Mouse (Mus musculus) urinary bladder, adult 2 months (tissue): ENCODE measurements around the gene Afdn. TPM values are rescaled to one million over a fixed set of nuclear protein-coding genes. Genes with fewer than 3 reads are reported as not detected.
"Not testable (repeated sequence)": the region's sequence is repeated elsewhere in the genome, so short reads cannot be mapped to it uniquely, and the experiment has no call there.

ENCODE experiments used
- DNase-seq: peaks from one replicate; pipeline ENCODE4 v3.0.0; 2022; ENCODE audit warnings: low spot score
- polyA plus RNA-seq: library from polyadenylated mRNA; depleted of rRNA; stranded (reverse); fragments of >200 nt; gene quantifications from 2 replicates; pipeline ENCODE4 v1.2.3, GENCODE M21; 2012; rRNA removed

Gene Afdn
- polyA plus RNA-seq, 1 experiment, result 42.2 TPM

GRCm38 (mm10) chr17:13951570-13951969 lies 191.2 kb downstream of the Afdn start:
- DNase-seq, result not testable (repeated sequence)

Other genes with a start within 250 kb of the Afdn start
- gene Tcte2, start 1.3 kb downstream of the Afdn start, polyA plus RNA-seq, result 2.9 and 4.4 TPM in 2 replicates
- gene Gm7168, start 187.8 kb downstream of the Afdn start, polyA plus RNA-seq, result not detected in 2 replicates
- gene Gm7356, start 243.2 kb downstream of the Afdn start, polyA plus RNA-seq, result not detected in 2 replicates